Comparison of ENCODE assay signal across 27 mouse cellular contexts in genomic region chr10:95748360-95748759, GRCm38 (mm10).
"Had no signal": no experiment of that assay in that cellular context is flagged by ENCODE, and none has a peak within 500 bp of the region (broad histone marks: within the 10 kb centered on the region; RNA-seq: fewer than 3 reads in every experiment).

No protein-coding gene starts in this region.

- H3K4me2 ChIP-seq: embryonic facial prominence, embryonic 12.5 days; embryonic facial prominence, embryonic 13.5 days; embryonic facial prominence, embryonic 15.5 days; forebrain, embryonic 12.5 days; forebrain, embryonic 13.5 days; forebrain, embryonic 15.5 days had no signal

- H3K4me1 ChIP-seq: embryonic facial prominence, embryonic 10.5 days; embryonic facial prominence, embryonic 12.5 days; embryonic facial prominence, embryonic 13.5 days; embryonic facial prominence, embryonic 15.5 days; forebrain, embryonic 10.5 days; forebrain, embryonic 12.5 days; forebrain, embryonic 13.5 days; forebrain, embryonic 15.5 days had no signal

- ATAC-seq: forebrain, embryonic 13.5 days; forebrain, embryonic 14.5 days; forebrain, embryonic 15.5 days; forebrain, embryonic 16.5 days; forebrain, postnatal 0 days had no signal

- H3K9me3 ChIP-seq: embryonic facial prominence, embryonic 10.5 days; embryonic facial prominence, embryonic 12.5 days; embryonic facial prominence, embryonic 13.5 days; embryonic facial prominence, embryonic 15.5 days; forebrain, embryonic 10.5 days; forebrain, embryonic 12.5 days; forebrain, embryonic 13.5 days; forebrain, embryonic 15.5 days had no signal

- H3K36me3 ChIP-seq: embryonic facial prominence, embryonic 10.5 days; embryonic facial prominence, embryonic 12.5 days; embryonic facial prominence, embryonic 13.5 days; embryonic facial prominence, embryonic 15.5 days; forebrain, embryonic 10.5 days; forebrain, embryonic 12.5 days; forebrain, embryonic 15.5 days had no signal

- H3K27me3 ChIP-seq: embryonic facial prominence, embryonic 12.5 days; embryonic facial prominence, embryonic 13.5 days; embryonic facial prominence, embryonic 15.5 days; forebrain, embryonic 12.5 days; forebrain, embryonic 13.5 days; forebrain, embryonic 15.5 days had no signal

- H3K9ac ChIP-seq: embryonic facial prominence, embryonic 12.5 days; embryonic facial prominence, embryonic 13.5 days; embryonic facial prominence, embryonic 15.5 days; forebrain, embryonic 12.5 days; forebrain, embryonic 13.5 days; forebrain, embryonic 15.5 days; forebrain, postnatal 0 days had no signal

- H3K27ac ChIP-seq: embryonic facial prominence, embryonic 10.5 days; embryonic facial prominence, embryonic 12.5 days; embryonic facial prominence, embryonic 13.5 days; embryonic facial prominence, embryonic 15.5 days; forebrain, embryonic 10.5 days; forebrain, embryonic 12.5 days; forebrain, embryonic 13.5 days; forebrain, embryonic 15.5 days; gastrocnemius, adult 2 months; heart, adult 2 months had no signal

- H3K4me3 ChIP-seq: embryonic facial prominence, embryonic 10.5 days; embryonic facial prominence, embryonic 12.5 days; embryonic facial prominence, embryonic 13.5 days; embryonic facial prominence, embryonic 15.5 days; erythroblast, embryonic 14.5 days; forebrain, embryonic 10.5 days; forebrain, embryonic 12.5 days; forebrain, embryonic 13.5 days; forebrain, embryonic 15.5 days; gastrocnemius, adult 2 months; heart, adult 2 months had no signal

- DNase-seq: cerebellum, adult 2 months; cerebellum, adult 8-10 months; cerebellum, adult 9-10 months; cerebellum, adult 9-11 months; cerebellum, postnatal 10 days; cerebellum, postnatal 14 days; cerebellum, postnatal 25 days; cerebellum, postnatal 36 days; embryo, embryonic 11 days; forebrain, postnatal 0 days; gastrocnemius, adult 2 months; gastrocnemius, postnatal 10 days; gastrocnemius, postnatal 14 days; gastrocnemius, postnatal 25 days; gastrocnemius, postnatal 36 days; heart, adult 2 months had no signal
